Mouse (Mus musculus) regulatory T cell (primary cell): Measurements from ENCODE around the gene Prkg1.

Source experiments
- in situ Hi-C: fragments of 300-600 bp; cut with MboI, MseI; formaldehyde crosslinking; loops from one replicate; pipeline ENCODE4 v1.15.1; 2025; ENCODE audit warnings: high pct_unique_total_duplicates

Prkg1 gene

GRCm38 (mm10) chr19:31073959-31074716 lies 690.7 kb downstream of the Prkg1 start:
- in situ Hi-C loops: loop anchor here (25.0 kb wide), 1 partner anchor 1887 kb away; no protein-coding TSS in a partner anchor

GRCm38 (mm10) chr19:31065206-31065781 lies 699.5 kb downstream of the Prkg1 start:
- in situ Hi-C loops: loop anchor here (25.0 kb wide), 1 partner anchor 1878 kb away; no protein-coding TSS in a partner anchor

- in situ Hi-C loops: loop anchor here (25.0 kb wide), 1 partner anchor 1877 kb away; no protein-coding TSS in a partner anchor
Observed at GRCm38 (mm10) chr19:31064740-31065139, 700.1 kb downstream of the Prkg1 start.

- in situ Hi-C loops: no loop called here
Observed at GRCm38 (mm10) chr19:31046601-31047000, 718.2 kb downstream of the Prkg1 start.

- in situ Hi-C loops: no loop called here
Observed at GRCm38 (mm10) chr19:31040948-31041847, 723.6 kb downstream of the Prkg1 start.

- in situ Hi-C loops: loop anchor here (10.0 kb wide), 1 partner anchor 1084 kb away; no protein-coding TSS in a partner anchor
Observed at GRCm38 (mm10) chr19:31038951-31039350, 725.9 kb downstream of the Prkg1 start.

GRCm38 (mm10) chr19:31031596-31031995 lies 733.2 kb downstream of the Prkg1 start:
- in situ Hi-C loops: loop anchor here (10.0 kb wide), 1 partner anchor 1077 kb away; no protein-coding TSS in a partner anchor

GRCm38 (mm10) chr19:31026797-31027196 lies 738.0 kb downstream of the Prkg1 start:
- in situ Hi-C loops: no loop called here

GRCm38 (mm10) chr19:31011528-31012133 lies 753.2 kb downstream of the Prkg1 start:
- in situ Hi-C loops: no loop called here

GRCm38 (mm10) chr19:30998572-30998971 lies 766.3 kb downstream of the Prkg1 start:
- in situ Hi-C loops: no loop called here

GRCm38 (mm10) chr19:30990390-30990789 lies 774.4 kb downstream of the Prkg1 start:
- in situ Hi-C loops: no loop called here

- in situ Hi-C loops: no loop called here
Observed at GRCm38 (mm10) chr19:30982436-30982835, 782.4 kb downstream of the Prkg1 start.

- in situ Hi-C loops: no loop called here
Observed at GRCm38 (mm10) chr19:30978096-30978495, 786.7 kb downstream of the Prkg1 start.

GRCm38 (mm10) chr19:30950610-30951009 lies 814.2 kb downstream of the Prkg1 start:
- in situ Hi-C loops: no loop called here

GRCm38 (mm10) chr19:30948202-30948601 lies 816.6 kb downstream of the Prkg1 start:
- in situ Hi-C loops: no loop called here

GRCm38 (mm10) chr19:30942369-30942992 lies 822.4 kb downstream of the Prkg1 start:
- in situ Hi-C loops: no loop called here

- in situ Hi-C loops: no loop called here
Observed at GRCm38 (mm10) chr19:30938058-30938457, 826.8 kb downstream of the Prkg1 start.

GRCm38 (mm10) chr19:30931469-30932192 lies 833.2 kb downstream of the Prkg1 start:
- in situ Hi-C loops: no loop called here

- in situ Hi-C loops: no loop called here
Observed at GRCm38 (mm10) chr19:30924032-30924431, 840.8 kb downstream of the Prkg1 start.

- in situ Hi-C loops: no loop called here
Observed at GRCm38 (mm10) chr19:30902290-30902689, 862.5 kb downstream of the Prkg1 start.
